Mouse (Mus musculus) embryonic facial prominence, embryonic 15.5 days (tissue): ENCODE measurements at regions not wholly inside any gene's neighbourhood (a gene's known extent, or its start where the extent isn't known, plus 50 kb on each side); places are given as distances from the start of the nearest gene placed in this dataset.

Source experiments
- ATAC-seq: fragments of 200-750 bp; cut with Nextera tagmentation; 2 replicates; pipeline ENCODE4 v1.8.0; 2017; ENCODE audit warnings: low read depth, moderate TSS enrichment; ENCODE audit not compliant: insufficient number of reproducible peaks, low FRiP score, low TSS enrichment
- H3K27ac ChIP-seq: fragments of 300-500 bp; sonication (generic); replicated peaks from 2 replicates; pipeline ENCODE4 v1.5.1; 2015; ENCODE audit warnings: mild to moderate bottlenecking, inconsistent platforms
- H3K27me3 ChIP-seq: fragments of 300-500 bp; sonication (generic); 2 replicates; pipeline ENCODE4 v1.6.1; 2015; ENCODE audit warnings: inconsistent platforms
- H3K36me3 ChIP-seq: fragments of 300-500 bp; sonication (generic); 2 replicates; pipeline ENCODE4 v1.6.1; 2015; ENCODE audit warnings: mild to moderate bottlenecking, inconsistent platforms
- H3K4me1 ChIP-seq: fragments of 300-500 bp; sonication (generic); 2 replicates; pipeline ENCODE4 v1.6.1; 2015; ENCODE audit warnings: inconsistent platforms
- H3K4me2 ChIP-seq: fragments of 300-500 bp; sonication (generic); replicated peaks from 2 replicates; pipeline ENCODE4 v1.6.1; 2015; ENCODE audit warnings: mild to moderate bottlenecking, inconsistent platforms
- H3K4me3 ChIP-seq: fragments of 300-500 bp; sonication (generic); replicated peaks from 2 replicates; pipeline ENCODE4 v1.5.1; 2015; ENCODE audit warnings: mild to moderate bottlenecking, inconsistent platforms
- H3K9ac ChIP-seq: fragments of 300-500 bp; sonication (generic); 2 replicates; pipeline ENCODE4 v1.6.1; 2015; ENCODE audit warnings: inconsistent platforms
- H3K9me3 ChIP-seq: fragments of 300-500 bp; sonication (generic); replicated peaks from 2 replicates; pipeline ENCODE4 v1.6.1; 2016; ENCODE audit warnings: inconsistent platforms
- WGBS: fragments of 180-500 bp; shearing (Covaris S2); methylation state at CpG from one replicate; pipeline ENCODE4 v1.1.7; 2015; 5-methylcytosine and 5-hydroxymethylcytosine counted together

DNA sequence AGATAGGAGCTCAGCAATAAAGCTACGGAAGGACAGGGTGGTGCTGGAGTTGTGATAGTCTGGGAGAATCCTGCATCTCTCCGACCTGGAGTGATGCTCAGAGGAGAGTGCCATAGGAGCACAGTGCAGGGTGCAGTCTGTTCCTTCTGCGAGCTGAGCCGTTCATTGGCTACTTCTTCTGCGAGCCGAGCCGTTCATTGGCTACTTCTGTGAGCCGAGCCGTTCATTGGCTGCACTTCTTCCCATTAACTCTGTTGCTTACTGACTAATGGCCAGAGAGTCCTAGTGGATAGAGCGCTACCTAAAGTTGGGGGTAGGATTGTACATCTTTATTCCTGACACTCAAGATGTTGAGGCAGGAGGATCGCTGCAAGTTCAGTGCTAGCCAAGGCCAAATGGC is 222.3 kb upstream of the Map3k1 start:
- 80% methylated on average over 11 of the region's 11 CpGs for WGBS
- no peak for ATAC-seq
- Histone ChIP-seq H3K27ac (no peak overlapping the region), H3K36me3 (no peaks in the 10 kb centered on the region), H3K4me2 (no peak overlapping the region), H3K27me3 (no peaks in the 10 kb centered on the region), H3K9ac (no peak overlapping the region), H3K9me3 (no peaks in the 10 kb centered on the region), H3K4me1 (no peaks in the 10 kb centered on the region), H3K4me3 (no peak overlapping the region)

DNA sequence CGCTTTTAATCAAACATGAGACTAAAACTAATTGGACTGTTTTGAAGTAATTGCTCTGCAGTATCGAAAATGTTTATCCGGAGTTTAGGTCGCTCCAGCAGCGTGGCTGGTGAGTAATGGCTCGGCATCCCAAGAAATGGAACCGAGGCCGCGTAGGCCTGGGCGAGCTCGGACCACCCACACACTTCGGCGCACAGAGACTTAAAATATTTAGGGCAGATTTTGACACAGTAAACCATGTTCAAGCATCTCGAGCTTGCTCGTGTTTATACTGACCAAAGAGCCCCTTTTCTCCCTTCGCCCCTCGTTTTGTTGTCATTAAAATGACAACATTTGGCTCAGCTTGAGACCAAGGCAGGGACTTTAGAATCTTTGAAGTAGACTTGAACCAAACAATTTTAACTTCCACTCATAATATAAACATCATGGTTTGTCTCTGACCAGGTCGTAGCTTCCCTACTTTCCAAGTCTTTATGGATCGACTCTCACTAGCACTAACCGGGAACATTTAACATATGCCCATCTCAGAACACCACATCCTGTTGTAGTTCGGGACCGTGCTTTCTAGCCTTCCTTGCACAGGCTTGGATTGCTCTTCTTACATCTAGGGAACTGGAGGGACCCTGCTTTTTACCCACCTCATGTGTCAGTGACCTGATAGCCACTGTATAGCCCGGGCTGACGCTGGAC is 223.0 kb upstream of the Map3k1 start:
- no peaks in the 10 kb centered on the region for H3K4me1 ChIP-seq
- no peaks in the 10 kb centered on the region for H3K9me3 ChIP-seq
- no peak overlapping the region for H3K4me2 ChIP-seq
- no peaks in the 10 kb centered on the region for H3K36me3 ChIP-seq
- H3K9ac ChIP-seq = no peak overlapping the region
- ATAC-seq = no peak
- H3K27me3 ChIP-seq = no peaks in the 10 kb centered on the region
- no peak overlapping the region for H3K27ac ChIP-seq
- no peak overlapping the region for H3K4me3 ChIP-seq
- WGBS = 84% methylated on average over 24 of the region's 24 CpGs

DNA sequence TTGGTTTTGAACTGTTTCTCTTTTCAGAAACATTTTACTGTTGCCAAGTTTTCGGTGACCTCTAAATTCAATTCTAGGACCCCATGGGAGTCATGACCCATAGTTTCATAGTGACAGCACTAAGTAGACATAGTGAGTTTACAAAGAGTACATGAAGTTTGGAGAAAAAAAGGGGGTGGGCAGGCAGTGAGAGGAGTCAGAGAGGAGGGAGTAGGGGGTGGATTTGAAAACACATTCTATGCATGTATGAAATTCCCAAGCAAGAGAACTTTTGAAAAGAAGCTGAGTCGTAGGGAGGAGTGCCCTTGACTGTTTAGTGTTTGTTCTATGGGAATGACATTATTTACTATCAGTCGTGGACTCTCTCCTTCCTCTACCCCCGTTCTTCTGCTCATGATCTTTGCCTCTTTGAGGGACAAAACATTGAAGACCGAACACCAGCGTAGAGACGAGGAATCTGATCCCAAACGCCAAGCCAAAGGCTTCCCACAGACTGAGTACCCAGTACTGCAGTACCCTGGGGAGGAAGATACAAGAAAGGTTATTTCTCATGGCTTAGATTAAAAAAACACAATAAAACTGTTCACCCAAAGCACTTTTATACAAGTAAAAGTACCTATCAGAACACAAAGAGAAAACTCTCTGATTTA is 229.1 kb upstream of the Map3k1 start:
- H3K9ac ChIP-seq = no peak overlapping the region
- H3K4me3 ChIP-seq = no peak overlapping the region
- ATAC-seq = no peak
- H3K4me1 ChIP-seq = no peaks in the 10 kb centered on the region
- no peaks in the 10 kb centered on the region for H3K36me3 ChIP-seq
- 82% methylated on average over 8 of the region's 8 CpGs for WGBS
- H3K27ac ChIP-seq = no peak overlapping the region
- no peaks in the 10 kb centered on the region for H3K9me3 ChIP-seq
- H3K27me3 ChIP-seq = no peaks in the 10 kb centered on the region
- no peak overlapping the region for H3K4me2 ChIP-seq

DNA sequence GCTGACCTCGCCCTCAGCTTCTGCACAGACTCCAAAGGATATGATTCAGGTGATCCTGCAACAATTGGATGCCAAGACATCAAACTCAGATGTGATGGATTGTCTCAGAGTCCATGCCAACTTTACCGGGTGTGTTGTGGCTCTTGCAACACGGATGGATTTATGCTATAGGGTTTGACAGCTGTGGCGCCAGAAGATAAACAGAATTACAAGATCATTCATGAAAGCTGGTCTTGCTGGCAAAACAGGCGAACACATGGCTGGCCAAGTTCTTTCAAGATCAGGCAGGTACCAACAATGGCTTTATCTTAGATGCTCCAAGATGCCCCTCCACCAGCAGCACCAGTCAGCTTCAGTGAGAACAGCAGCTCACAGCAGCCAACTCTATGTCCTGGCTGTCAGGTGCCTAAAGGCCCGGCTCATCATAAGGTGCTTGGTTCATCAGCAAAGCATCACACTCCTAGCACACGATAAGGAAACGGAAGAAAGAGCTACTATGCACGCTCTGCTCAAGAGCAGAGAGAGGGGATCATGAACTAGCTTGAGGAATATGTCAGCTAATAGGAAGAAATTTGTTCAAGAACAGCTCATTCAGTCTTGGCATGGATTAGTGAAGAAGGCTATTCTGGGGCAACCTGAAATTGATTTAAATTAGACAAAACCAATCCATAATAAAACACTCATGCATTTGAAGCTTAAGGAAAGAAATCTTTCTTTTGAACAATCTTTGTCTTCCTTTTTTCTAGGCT is 229.9 kb upstream of the Map3k1 start:
- ATAC-seq = no peak
- H3K36me3 ChIP-seq = no peaks in the 10 kb centered on the region
- H3K4me2 ChIP-seq = no peak overlapping the region
- no peaks in the 10 kb centered on the region for H3K27me3 ChIP-seq
- no peak overlapping the region for H3K4me3 ChIP-seq
- H3K4me1 ChIP-seq = no peaks in the 10 kb centered on the region
- no peaks in the 10 kb centered on the region for H3K9me3 ChIP-seq
- WGBS = 81% methylated on average over 9 of the region's 9 CpGs
- H3K27ac ChIP-seq = 0 out of 2 replicates have a peak overlapping the region, but pooled peaks have one; percentile 22
- H3K9ac ChIP-seq = no peak overlapping the region

DNA sequence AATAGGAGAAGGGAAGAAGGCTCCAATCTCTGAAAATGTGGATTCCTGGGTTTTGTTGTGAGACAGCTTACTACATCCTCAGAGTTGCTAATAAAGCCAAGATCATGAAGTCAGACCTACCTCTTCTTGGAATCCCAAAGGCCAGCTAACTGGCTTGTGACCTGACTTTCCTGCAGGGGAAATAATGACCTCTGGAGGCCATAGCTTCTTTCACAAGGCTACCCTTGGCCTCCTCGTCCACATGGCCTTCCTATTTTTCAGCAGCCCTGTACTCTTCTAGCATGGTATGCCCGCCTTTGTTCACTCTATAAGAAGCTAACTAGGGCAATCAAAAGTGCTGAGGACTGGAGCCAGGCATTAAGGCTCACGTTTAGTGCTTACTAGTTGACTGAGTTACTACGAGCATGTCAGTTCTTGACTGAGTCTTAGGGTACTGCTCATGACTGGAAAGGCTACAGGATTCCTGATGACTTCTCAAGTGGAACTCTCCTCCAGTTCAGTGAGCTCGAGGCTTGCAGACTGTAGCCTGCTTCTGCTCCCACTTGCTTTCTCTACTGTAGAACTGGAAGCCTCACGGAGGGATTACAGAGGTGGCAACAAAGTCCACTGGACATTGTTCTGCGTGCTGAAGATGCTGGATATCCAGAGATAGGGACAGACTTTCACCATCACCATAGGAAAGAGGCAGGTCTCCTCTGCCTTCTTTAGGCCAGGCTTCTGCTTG is 230.8 kb upstream of the Map3k1 start:
- Histone ChIP-seq H3K9me3 (no peaks in the 10 kb centered on the region), H3K27ac (no peak overlapping the region), H3K4me3 (no peak overlapping the region), H3K9ac (no peak overlapping the region), H3K36me3 (no peaks in the 10 kb centered on the region), H3K4me2 (no peak overlapping the region), H3K27me3 (no peaks in the 10 kb centered on the region), H3K4me1 (no peaks in the 10 kb centered on the region)
- WGBS = 85% methylated on average over 7 of the region's 7 CpGs
- no peak for ATAC-seq

DNA sequence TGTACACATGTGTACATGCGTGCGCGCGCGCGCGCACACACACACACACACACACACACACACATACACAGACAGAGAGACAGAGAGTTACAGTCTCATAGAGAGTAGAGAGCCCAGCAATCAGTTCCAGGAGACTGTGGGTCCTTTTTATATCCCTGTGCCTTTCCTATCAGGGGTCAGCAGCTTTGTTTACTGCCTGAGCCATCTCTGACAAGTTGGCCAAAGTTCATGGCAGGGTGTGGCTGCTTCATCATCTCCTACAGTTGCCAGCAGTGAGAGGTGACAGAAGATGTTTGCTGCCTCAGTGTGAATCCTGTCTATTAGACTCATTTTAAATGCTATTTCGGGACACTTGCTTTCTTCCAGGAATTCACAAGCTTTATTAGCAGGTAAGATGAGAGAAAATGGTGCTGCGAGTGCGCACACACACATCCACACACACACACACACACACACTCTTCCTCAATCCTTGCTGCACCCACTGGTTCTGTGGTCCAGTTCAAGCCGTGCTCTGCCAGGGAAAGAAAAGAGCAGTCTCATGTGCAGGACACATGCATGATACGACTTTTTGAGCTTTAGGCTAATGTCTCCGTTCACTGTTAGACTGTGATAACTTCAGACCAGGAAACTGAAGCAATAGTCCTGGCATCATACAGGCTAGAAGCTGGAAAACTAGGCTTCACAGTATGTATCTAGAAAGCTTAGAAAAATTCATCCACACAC is 234.9 kb upstream of the Map3k1 start:
- Histone ChIP-seq H3K27ac (no peak overlapping the region), H3K4me1 (no peaks in the 10 kb centered on the region), H3K27me3 (no peaks in the 10 kb centered on the region), H3K4me3 (no peak overlapping the region), H3K4me2 (no peak overlapping the region), H3K9me3 (no peaks in the 10 kb centered on the region), H3K36me3 (no peaks in the 10 kb centered on the region), H3K9ac (no peak overlapping the region)
- 93% methylated on average over 13 of the region's 13 CpGs for WGBS
- no peak for ATAC-seq

DNA sequence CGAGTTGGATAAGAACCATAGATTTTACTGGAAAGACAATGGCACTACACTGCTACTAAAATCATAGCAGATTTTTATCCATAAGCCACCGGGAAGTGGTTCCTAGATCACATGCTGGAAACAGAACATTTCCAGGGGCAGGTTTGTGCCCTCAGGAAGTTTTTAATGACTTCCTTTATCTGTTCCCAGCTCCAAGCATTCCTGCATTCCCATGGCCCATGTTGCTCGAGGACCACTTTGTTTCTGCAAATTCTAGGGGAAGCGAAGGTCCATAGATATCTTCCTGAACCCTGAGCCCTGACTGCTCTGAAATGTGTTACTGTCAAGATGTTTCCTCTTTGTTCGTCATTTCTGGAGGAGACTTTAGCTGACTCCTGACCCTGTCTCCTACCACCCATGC is 235.6 kb upstream of the Map3k1 start:
- H3K4me3 ChIP-seq = no peak overlapping the region
- WGBS = 58% methylated on average over 5 of the region's 5 CpGs

DNA sequence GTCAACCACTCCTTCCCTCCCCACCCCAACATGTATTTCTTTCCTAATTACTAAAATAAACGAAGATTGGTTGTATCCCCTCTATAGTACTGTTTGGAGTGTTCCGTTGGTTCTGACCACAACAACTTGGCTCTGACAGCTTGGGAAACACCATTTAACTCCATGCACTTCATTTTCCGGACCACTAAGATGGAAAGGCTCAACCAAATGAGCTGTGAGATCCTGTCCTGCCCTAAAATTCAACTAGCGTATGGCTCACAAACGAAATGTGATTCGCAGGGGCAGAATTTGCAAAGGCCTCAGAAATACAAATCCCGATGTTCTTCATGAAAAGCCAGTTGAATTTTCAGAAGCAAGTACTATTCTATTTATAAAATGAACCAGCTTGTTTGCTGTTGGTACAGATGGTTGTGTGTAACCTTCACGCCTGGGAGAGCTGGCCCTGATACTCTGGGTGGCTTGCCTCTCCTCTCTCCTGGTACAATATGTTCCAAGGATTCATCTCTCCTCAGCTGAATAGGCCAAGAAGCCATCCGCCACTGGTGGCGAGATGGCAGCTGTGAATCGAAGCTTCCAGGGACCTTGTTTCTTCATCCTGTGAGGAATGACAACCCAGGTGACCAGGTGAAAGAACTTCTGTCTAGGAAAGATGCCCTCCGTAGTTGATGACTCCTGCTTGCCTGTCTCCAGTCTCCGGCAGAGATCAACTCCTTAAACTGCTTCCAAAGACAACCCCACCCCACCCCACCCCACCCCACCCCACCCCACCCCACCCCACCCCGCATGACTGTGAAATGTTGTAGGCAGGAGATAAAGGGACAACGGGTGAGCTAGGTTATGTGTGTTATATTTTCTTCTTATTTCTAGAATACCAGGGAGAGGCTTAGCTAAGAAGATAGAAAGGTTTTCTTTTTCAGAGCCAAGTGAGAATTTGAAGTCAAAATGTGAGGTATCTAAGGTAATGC is 237.7 kb upstream of the Map3k1 start:
- Histone ChIP-seq H3K36me3 (no peaks in the 10 kb centered on the region), H3K9ac (no peak overlapping the region), H3K4me3 (no peak overlapping the region), H3K27ac (no peak overlapping the region), H3K27me3 (no peaks in the 10 kb centered on the region), H3K9me3 (no peaks in the 10 kb centered on the region), H3K4me1 (no peaks in the 10 kb centered on the region), H3K4me2 (no peak overlapping the region)
- no peak for ATAC-seq
- WGBS = 83% methylated on average over 15 of the region's 15 CpGs

More for the DNA sequence above, 235.6 kb upstream of the Map3k1 start:
- Histone ChIP-seq H3K27ac (no peak overlapping the region), H3K9ac (no peak overlapping the region), H3K4me2 (no peak overlapping the region), H3K4me1 (no peaks in the 10 kb centered on the region), H3K36me3 (no peaks in the 10 kb centered on the region), H3K9me3 (no peaks in the 10 kb centered on the region), H3K27me3 (no peaks in the 10 kb centered on the region)
- ATAC-seq = no peak

DNA sequence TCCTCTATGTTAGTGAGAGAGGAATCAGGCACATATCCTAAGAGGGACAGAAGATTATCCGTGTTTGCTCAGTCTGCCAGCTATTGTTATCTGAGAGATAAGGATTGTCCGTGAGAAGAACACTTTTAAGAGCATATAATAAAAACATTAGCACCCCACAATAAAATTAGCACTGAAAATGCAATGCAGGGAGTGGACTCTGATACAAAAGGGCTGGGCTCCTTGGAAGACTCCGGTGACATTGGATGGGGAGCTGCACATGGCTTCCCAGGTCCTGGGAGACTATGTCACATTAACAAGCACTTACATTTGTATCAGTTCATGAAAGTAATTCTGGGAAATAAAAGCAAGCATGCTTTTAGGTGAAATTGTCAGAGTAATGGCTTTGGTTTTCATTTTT is 238.6 kb upstream of the Map3k1 start:
- no peaks in the 10 kb centered on the region for H3K4me1 ChIP-seq
- H3K4me3 ChIP-seq = no peak overlapping the region
- no peak for ATAC-seq
- no peak overlapping the region for H3K4me2 ChIP-seq
- no peaks in the 10 kb centered on the region for H3K9me3 ChIP-seq
- H3K36me3 ChIP-seq = no peaks in the 10 kb centered on the region
- no peak overlapping the region for H3K9ac ChIP-seq
- WGBS = 83% methylated on average over 3 of the region's 3 CpGs
- H3K27ac ChIP-seq = no peak overlapping the region
- no peaks in the 10 kb centered on the region for H3K27me3 ChIP-seq

DNA sequence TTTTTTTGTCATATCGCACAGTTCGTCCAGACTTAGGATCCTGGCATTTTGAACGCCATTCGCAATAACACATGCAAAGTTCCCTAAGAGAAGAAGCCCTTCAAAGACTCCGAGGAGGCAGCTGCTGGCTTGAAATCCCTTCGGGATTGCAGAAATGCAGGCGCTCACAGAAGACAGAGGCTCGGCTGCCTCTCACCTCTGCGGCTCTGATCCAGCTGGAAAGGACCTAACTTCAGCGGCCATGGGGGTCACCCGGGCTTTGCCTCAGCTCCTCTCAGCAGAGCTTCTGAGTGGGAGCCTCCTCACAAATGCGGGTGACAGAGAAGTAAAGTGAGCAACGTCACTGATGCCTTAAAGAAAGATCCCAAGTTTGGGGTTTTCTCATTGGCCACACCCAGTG is 239.1 kb upstream of the Map3k1 start:
- Histone ChIP-seq H3K27ac (no peak overlapping the region), H3K9ac (no peak overlapping the region), H3K4me1 (no peaks in the 10 kb centered on the region), H3K4me2 (no peak overlapping the region), H3K9me3 (no peaks in the 10 kb centered on the region), H3K36me3 (no peaks in the 10 kb centered on the region), H3K4me3 (no peak overlapping the region), H3K27me3 (no peaks in the 10 kb centered on the region)
- no peak for ATAC-seq
- WGBS = 64% methylated on average over 13 of the region's 13 CpGs
